Mouse (Mus musculus): Measurements from ENCODE around the gene Trpc2.
"Not testable (repeated sequence)": the region's sequence is repeated elsewhere in the genome, so short reads cannot be mapped to it uniquely, and the experiment has no call there.

Trpc2 gene

GRCm38 (mm10) chr7:102082816-102083215, at the start of gene Trpc2:
TSS of gene Trpc2 (plus strand) at chr7:102083116.
- no peak for DNase-seq (ENCODE audit: low spot score in 2 of 2)

GRCm38 (mm10) chr7:102034904-102035303, 48.0 kb upstream of the Trpc2 start:
- DNase-seq (ENCODE audit: low spot score in 2 of 2), result no peak

- DNase-seq (ENCODE audit: low spot score in 2 of 2), result no peak
Observed at GRCm38 (mm10) chr7:102035534-102035933, 47.4 kb upstream of the Trpc2 start.

GRCm38 (mm10) chr7:102037318-102037717, 45.6 kb upstream of the Trpc2 start:
- DNase-seq (ENCODE audit: low spot score in 2 of 2), result no peak

- no peak for DNase-seq (ENCODE audit: low spot score in 2 of 2)
Observed at GRCm38 (mm10) chr7:102042314-102042713, 40.6 kb upstream of the Trpc2 start.

GRCm38 (mm10) chr7:102048524-102048923, 34.4 kb upstream of the Trpc2 start:
- not testable (repeated sequence) for DNase-seq (ENCODE audit: low spot score in 2 of 2)

- DNase-seq (ENCODE audit: low spot score in 2 of 2), result no peak
Observed at GRCm38 (mm10) chr7:102061353-102061752, 21.6 kb upstream of the Trpc2 start.

- no peak for DNase-seq (ENCODE audit: low spot score in 2 of 2)
Observed at GRCm38 (mm10) chr7:102062203-102062602, 20.7 kb upstream of the Trpc2 start.

- no peak for DNase-seq (ENCODE audit: low spot score in 2 of 2)
Observed at GRCm38 (mm10) chr7:102063891-102064290, 19.0 kb upstream of the Trpc2 start.

- no peak for DNase-seq (ENCODE audit: low spot score in 2 of 2)
Observed at GRCm38 (mm10) chr7:102064655-102065045, 18.3 kb upstream of the Trpc2 start.

- peak; percentile 87 to 92 for DNase-seq (ENCODE audit: low spot score in 2 of 2)
Observed at GRCm38 (mm10) chr7:102065046-102065891, 17.6 kb upstream of the Trpc2 start, which contains the start of the genes Rnf121, Xndc1 and Xntrpc. TSS of gene Rnf121 (minus strand) at chr7:102065469. TSS of gene Xndc1 (plus strand) at chr7:102065511. TSS of gene Xntrpc (plus strand) at chr7:102065713.

- no peak for DNase-seq (ENCODE audit: low spot score in 2 of 2)
Observed at GRCm38 (mm10) chr7:102066363-102066762, 16.6 kb upstream of the Trpc2 start.

- DNase-seq (ENCODE audit: low spot score in 2 of 2), result no peak
Observed at GRCm38 (mm10) chr7:102076714-102077296, 6.1 kb upstream of the Trpc2 start.

GRCm38 (mm10) chr7:102078517-102078916, 4.4 kb upstream of the Trpc2 start:
- DNase-seq (ENCODE audit: low spot score in 2 of 2), result no peak

GRCm38 (mm10) chr7:102080311-102080710, 2.6 kb upstream of the Trpc2 start:
- no peak for DNase-seq (ENCODE audit: low spot score in 2 of 2)

GRCm38 (mm10) chr7:102081784-102082183, 1.1 kb upstream of the Trpc2 start:
- no peak for DNase-seq (ENCODE audit: low spot score in 2 of 2)

- DNase-seq (ENCODE audit: low spot score in 2 of 2), result no peak
Observed at GRCm38 (mm10) chr7:102084041-102084696, 1.3 kb downstream of the Trpc2 start.

GRCm38 (mm10) chr7:102087336-102087735, 4.4 kb downstream of the Trpc2 start:
- DNase-seq (ENCODE audit: low spot score in 2 of 2), result no peak

GRCm38 (mm10) chr7:102099760-102100661, 17.1 kb downstream of the Trpc2 start:
- no peak for DNase-seq (ENCODE audit: low spot score in 2 of 2)

GRCm38 (mm10) chr7:102100868-102101267, 18.0 kb downstream of the Trpc2 start:
- no peak for DNase-seq (ENCODE audit: low spot score in 2 of 2)

GRCm38 (mm10) chr7:102101487-102101886, 18.6 kb downstream of the Trpc2 start, which contains the start of gene Art1:
TSS of gene Art1 (plus strand) at chr7:102101743.
- no peak for DNase-seq (ENCODE audit: low spot score in 2 of 2)

Data from frontal cortex, postnatal 10 days (tissue).